Mouse (Mus musculus) embryo, embryonic 11.5 days (tissue): Measurements from ENCODE around the gene Rbpjl.

Source experiments
- DNase-seq: peaks from one replicate; pipeline ENCODE4 v3.0.0-alpha.2; 2012; ENCODE audit warnings: low read depth, low spot score

Rbpjl gene

GRCm38 (mm10) chr2:164445399-164446085 lies 42.6 kb downstream of the Rbpjl start:
- DNase-seq = no peak

- no peak for DNase-seq
Measured at GRCm38 (mm10) chr2:164446086-164446469, 43.1 kb downstream of the Rbpjl start.

GRCm38 (mm10) chr2:164448140-164448539 lies 45.2 kb downstream of the Rbpjl start:
- no peak for DNase-seq

- no peak for DNase-seq
Measured at GRCm38 (mm10) chr2:164448921-164449320, 46.0 kb downstream of the Rbpjl start.

GRCm38 (mm10) chr2:164449341-164450042 lies 46.6 kb downstream of the Rbpjl start:
- no peak for DNase-seq

- no peak for DNase-seq
Measured at GRCm38 (mm10) chr2:164452000-164452676, 49.2 kb downstream of the Rbpjl start.

GRCm38 (mm10) chr2:164453047-164453757 lies 50.3 kb downstream of the Rbpjl start:
- no peak for DNase-seq

GRCm38 (mm10) chr2:164453887-164454500 lies 51.1 kb downstream of the Rbpjl start:
- no peak for DNase-seq

- no peak for DNase-seq
Measured at GRCm38 (mm10) chr2:164454846-164455245, 51.9 kb downstream of the Rbpjl start.

GRCm38 (mm10) chr2:164455421-164456190 lies 52.7 kb downstream of the Rbpjl start:
- DNase-seq = no peak

GRCm38 (mm10) chr2:164456413-164456812 lies 53.5 kb downstream of the Rbpjl start:
- no peak for DNase-seq

- DNase-seq = no peak
Measured at GRCm38 (mm10) chr2:164456864-164457300, 53.9 kb downstream of the Rbpjl start, which contains the start of gene Sys1. Gene Sys1, plus strand, starts transcription at chr2:164456964.

- no peak for DNase-seq
Measured at GRCm38 (mm10) chr2:164457942-164458341, 55.0 kb downstream of the Rbpjl start.

- no peak for DNase-seq
Measured at GRCm38 (mm10) chr2:164458535-164458934, 55.6 kb downstream of the Rbpjl start.

GRCm38 (mm10) chr2:164460745-164461551 lies 58.0 kb downstream of the Rbpjl start, which contains the start of gene Gm20458:
Gene Gm20458, plus strand, starts transcription at chr2:164460967.
- DNase-seq = peak; percentile 95
